Mouse (Mus musculus): ENCODE measurements around the gene Nemp1. TPM values are rescaled to one million over a fixed set of nuclear protein-coding genes. Genes with fewer than 3 reads are reported as not detected.
A peak's percentile ranks its signal among the peaks of the same experiment; 100 is the strongest.

The Nemp1 gene
- total RNA-seq, 2 experiments from 2014 or later, result 11.0 to 14.3 TPM

DNA sequence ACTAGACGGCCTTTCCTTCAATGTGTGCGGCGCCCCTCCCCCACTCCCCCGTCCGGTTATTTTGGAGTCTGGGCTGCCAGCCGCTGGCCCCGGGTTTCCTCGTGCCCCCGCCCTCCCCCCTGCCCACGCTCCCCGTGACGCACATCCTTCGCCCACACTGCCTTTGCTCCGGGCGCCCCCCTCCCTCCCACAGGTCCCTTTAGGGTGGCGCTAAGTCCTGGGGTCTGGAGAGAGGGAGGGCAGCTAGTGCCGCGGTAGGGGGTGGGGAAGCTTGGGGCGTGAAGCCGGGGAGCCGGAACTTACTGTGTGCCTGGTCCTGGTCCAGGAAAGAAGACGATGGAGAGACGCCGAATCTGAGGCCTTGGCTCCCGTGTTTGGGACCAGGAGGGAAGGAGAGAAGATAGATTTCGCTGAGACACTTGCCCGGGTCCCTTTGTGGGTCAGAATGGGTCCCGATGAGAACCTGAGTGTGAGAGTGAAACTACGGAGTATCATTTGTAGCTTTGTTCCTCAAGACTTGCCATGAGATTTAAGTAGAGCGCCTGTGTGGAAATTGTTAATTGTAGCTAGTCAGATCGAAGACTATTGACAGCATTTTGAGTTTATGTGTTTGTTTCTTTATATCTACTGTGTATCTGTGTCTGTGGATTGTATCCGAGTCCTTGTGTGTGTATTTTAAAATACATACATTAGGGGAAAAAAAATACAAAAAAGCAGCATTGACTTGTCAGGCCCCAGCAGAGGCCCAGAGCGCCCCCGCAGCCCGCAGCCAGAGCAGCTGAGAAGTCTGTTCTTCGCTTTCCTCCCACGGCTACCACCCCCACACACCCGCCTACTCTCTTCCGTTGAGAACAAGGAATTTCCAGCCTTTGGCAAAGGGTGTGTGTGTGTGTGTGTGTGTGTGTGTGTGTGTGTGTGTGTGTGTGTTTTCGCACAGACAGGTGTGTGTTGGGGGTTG is 1.7 kb downstream of the Nemp1 start, which contains the start of gene Nab2:
TSS of gene Nab2 (minus strand) at position 476 of the 958 bp plus-strand sequence.
- ATAC-seq (replicated peaks; ENCODE audit: low FRiP score, poor library complexity, severe bottlenecking), result no peak

DNA sequence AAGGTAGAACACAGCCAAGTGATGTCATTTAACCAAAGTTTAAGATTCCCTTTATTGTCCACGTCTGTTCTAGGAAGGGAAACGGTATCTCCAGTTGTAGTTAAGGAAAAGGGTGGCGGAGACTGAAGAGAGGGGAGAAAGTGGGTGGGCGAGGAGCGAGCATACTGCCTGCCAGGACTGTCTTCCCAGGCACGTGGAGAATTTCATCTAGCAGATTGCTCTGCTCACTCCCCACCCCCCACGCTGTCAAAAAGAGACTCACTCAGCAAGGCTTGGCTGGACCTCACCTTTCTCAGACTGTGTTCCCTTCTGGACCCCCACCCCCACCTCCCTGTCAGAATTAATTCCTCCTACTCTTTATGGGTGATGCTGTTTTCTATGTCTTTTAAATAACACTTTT is 2.5 kb downstream of the Nemp1 start:
- no peak for ATAC-seq (replicated peaks; ENCODE audit: low FRiP score, poor library complexity, severe bottlenecking)

DNA sequence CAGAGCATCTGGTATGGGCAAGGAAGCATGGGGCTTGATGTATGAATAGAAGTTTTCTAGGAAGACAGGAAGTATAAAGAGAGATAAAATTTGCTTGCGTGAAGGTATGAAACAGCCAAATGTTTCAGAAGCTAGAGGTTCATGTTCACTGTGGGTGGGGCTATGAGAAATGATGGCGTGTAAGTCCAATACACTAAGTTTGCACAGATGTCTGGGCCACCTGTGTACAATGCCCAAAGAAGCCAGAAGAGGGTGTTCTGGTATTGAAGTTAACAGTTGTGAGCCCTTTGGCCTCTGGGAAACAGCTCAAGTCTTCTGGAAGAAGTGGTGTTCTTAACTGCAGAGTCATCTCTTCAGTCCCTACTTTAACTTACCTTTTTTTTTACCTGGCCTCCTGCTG is 3.5 kb downstream of the Nemp1 start:
- ATAC-seq (replicated peaks; ENCODE audit: low FRiP score, poor library complexity, severe bottlenecking), result no peak

DNA sequence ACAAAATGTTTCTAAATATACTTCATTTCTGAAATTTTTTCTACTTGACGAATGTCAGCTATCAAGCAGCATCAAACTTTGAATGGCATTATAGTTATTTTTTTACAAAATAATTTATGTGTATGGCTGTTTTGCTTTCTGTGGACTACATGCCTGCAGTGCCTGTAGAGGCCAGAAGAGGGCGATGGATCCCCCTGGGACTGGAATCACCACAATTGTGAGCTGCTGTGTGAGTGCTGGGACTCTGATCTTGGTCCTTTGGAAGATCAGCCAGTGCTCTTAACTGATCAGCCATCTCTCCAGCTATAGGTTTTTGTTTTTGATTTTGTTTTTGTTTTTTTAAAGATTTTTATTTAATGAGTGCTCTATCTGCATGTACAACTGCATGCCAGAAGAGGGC is 4.6 kb downstream of the Nemp1 start:
- ATAC-seq (replicated peaks; ENCODE audit: low FRiP score, poor library complexity, severe bottlenecking), result no peak

DNA sequence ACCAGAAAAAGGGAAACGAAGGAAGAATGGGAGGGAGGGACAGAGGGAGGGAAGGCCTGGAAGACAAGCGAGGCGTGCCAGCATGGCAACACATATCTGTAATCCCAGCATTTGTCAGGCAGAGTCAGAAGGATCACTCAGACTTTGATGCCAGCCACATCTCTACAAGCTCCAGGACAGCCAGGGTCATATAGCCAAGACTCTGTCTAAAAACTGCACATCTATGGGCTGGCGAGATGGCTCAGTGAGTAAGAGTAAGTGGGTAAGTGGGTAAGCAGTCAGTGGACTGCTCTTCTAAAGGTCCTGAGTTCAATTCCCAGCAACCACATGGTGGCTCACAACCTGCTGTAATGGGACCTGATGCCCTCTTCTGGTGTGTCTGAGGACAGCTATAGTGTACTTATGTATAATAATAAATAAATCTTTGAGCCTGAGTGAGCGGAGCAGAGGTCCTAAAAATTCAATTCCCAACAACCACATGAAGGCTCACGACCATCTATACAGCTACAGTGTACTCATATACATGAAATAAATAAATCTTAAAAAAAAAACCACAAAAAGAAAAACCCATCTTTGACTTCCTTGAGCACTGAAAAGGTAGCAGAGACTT is 7.5 kb downstream of the Nemp1 start:
- no peak for ATAC-seq (replicated peaks; ENCODE audit: low FRiP score, poor library complexity, severe bottlenecking)

DNA sequence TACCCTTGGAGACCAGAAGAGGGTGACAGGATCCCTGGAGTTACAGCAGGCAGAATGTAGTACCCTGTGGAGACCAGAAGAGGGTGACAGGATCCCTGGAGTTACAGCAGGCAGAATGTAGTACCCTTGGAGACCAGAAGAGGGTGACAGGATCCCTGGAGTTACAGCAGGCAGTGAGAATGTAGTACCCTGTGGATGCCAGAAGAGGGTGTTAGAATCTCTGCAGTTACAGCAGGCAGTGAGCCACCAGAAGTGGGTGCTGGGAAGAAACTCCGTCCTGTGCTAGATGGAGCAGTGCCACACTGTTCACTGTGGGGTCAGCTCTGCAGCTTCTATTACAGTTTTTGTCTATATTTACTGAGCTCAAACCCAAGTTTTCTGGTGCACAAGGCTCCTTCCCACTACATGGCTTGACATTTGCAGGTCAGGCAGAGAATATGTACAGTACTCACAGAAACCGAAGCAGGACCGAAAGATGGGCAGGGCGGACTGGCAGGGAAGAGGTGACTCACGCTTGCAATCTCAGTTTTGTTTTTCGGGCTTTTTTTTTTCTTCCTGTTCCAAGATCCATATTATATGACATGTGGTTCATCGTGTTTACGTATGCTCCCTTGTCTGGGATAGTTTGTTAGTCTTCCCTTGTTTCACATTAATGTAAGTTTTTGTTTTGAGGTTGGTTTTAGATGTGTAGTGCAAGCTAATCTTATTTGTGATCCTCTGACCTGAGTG is 8.3 kb downstream of the Nemp1 start:
- ATAC-seq (replicated peaks; ENCODE audit: low FRiP score, poor library complexity, severe bottlenecking), result peak; percentile 76

DNA sequence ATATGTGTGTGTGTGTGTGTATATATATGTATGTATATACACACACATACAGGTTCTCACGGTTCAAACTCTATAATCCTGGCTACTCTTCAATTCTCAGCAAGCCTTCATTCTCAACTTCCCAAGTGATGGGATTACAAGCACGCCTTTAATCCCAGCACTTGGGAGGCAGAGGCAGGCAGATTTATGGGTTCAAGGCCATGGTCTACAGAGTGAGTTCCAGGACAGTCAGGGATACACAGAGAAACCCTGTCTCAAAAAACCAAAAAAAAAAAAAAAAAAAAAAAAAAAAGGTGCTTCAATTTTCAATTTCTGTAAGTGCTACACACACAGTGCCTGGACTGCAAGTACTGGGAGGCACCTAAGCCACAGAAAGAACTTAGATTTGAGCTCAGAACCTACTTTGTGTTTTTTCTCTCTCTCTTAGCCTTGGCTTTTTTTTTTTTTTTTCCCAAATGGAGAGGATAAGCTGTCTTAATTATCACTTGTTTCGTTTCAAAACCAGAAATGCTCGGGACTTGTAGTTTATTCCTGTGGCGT is 9.2 kb downstream of the Nemp1 start:
- no peak for ATAC-seq (replicated peaks; ENCODE audit: low FRiP score, poor library complexity, severe bottlenecking)

DNA sequence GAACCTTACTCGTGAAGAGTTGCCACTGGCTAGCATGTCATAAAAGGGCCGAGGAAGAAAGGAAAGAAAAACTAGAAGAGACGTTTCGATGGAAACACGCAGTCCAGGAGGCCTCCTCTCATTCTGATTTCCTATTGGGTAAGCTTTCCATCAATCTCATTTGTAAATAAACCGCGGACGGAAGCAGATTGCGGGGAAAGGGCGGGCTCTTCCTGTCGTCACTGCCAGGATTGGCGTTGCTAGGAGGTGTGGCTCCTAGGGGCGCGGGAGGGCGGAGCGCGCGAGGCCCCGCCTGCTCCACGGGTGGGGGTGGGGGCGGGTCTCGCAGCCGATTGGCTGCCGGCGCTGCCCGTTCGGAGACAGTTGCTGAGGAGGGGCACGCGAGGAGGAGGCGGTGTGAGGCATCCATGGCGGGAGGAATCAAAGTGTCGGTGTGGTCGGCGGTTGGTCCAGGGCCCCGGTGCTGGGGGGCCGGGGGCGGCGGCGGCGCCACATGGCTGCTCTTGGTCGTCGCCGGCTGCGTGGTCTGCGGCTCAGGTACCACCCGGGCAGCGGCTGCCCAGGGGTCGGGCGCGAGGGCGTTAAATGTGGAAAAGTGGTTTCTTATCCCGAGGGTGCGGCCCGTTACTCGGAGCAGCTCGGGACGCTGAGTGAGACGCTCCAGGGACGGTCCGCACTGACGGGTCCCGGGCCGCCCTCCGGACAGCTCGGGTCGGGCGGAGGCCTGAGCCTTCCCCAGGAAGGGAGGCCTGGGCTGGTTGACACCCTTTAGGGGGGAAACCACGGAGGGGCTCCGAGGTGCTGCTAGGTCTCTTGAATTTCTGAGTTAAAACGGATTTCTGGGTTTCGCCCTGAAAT is 10.2 kb downstream of the Nemp1 start:
- ATAC-seq (replicated peaks; ENCODE audit: low FRiP score, poor library complexity, severe bottlenecking), result peak; percentile 88

DNA sequence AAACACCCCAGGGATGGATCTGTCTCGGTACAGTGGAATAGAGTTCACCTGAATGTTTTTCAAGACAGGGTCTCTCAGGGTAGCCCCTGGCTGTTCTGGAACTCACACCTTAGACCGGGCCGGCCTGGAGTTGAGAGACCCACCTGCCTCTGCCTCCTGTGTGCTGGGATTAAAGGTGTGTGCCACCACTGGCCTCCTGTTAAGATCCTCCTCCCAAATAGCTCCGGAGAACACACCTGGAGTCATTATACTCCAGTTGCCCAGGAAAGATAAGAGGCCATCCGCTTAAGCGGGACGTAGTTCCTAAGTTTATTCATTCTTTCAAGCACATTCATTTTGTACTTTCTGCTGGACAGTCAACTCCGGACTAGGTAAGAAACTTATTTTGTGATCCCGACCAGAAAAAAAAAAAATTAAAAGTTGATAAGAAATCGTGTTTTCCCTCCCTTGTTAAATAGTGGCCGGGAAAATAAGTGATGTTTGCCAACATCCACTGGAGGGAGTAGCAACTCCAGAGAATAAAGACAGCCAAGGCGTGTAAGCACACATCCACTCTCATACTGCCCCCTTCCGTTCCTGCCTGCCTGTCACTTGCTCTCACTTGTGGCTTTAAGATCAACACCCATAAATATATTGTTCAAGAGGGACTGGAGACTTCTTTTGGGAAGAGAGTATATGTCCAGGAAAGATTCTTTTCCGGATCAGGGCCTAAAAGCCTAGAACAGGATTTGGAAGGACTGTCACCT is 11.1 kb downstream of the Nemp1 start:
- ATAC-seq (replicated peaks; ENCODE audit: low FRiP score, poor library complexity, severe bottlenecking), result peak; percentile 59

DNA sequence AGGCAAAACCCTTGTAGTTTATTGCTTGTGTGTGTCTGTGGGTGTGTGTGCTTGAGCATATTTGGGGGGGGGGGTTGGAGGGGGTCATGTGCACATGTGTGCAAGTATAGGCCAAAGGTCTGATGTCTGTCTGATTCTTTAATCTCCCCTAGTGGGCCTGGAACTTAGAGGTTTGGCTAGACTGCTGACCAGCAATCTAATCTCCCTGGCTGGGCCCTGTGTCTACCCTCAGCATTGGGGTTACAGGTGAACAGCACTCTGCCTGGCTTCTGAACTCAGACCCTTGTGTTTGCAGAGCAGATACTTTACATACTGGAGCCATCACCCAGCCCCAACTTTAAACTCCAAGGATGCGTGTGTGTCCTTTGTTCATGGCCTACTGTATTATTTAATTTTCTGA is 12.5 kb downstream of the Nemp1 start:
- no peak for ATAC-seq (replicated peaks; ENCODE audit: low FRiP score, poor library complexity, severe bottlenecking)

DNA sequence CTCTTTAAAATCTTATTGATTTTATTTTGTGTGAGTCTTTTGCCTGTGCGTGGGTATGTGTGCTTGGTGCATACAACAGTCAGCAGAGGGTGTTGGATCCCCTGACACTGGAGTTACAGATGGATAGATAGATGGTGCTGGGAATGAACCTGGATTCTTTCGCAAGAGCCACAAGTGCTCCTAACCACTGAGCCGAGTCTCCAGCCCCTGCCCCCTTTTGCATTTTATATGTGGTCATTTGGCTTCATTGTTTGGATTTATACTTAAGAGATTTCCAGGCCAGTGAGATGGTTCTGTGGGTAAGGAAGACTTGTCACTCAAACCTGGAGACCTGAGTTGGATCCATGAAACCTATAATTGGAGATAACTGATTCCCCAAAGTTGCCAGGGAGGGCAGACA is 13.2 kb downstream of the Nemp1 start:
- ATAC-seq (replicated peaks; ENCODE audit: low FRiP score, poor library complexity, severe bottlenecking), result no peak

DNA sequence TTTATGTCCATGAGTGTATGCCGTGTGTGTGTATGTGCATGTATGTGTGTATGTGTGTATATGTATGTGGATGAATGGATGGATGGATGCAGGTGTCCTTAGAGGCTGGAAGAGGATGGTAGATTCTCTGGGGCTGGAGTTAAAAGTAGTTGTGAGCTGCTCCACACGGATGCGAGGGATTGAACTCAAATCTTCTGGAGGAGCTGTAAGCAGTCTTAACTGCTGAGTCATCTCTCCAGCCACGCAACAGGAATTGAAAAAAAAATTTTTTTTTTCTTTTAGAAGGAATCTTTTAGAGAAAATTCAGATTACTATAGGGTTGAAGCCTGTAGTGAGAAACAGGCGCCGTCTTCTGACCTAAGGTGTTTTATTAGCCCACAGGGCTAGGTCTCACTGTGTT is 16.2 kb downstream of the Nemp1 start:
- no peak for ATAC-seq (replicated peaks; ENCODE audit: low FRiP score, poor library complexity, severe bottlenecking)

DNA sequence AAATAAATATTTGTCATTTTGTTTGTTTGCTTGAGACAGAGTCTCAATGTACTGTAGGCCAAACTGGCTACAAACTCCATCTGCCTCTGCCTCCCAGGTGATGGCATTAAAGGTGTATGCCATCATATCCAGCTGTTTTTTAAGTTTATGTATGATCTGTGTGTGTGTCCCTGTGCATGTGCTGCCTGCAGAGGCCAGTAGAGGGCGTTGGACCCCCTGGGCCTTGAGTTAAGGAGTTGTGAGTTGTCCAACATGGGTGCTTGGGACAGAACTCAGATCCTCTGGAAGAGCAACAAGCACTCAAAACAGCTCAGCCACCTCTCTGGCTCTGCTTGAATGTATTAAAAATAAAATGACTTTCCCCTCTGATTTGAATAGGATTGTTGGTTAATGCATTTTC is 24.4 kb downstream of the Nemp1 start:
- ATAC-seq (replicated peaks; ENCODE audit: low FRiP score, poor library complexity, severe bottlenecking), result no peak

DNA sequence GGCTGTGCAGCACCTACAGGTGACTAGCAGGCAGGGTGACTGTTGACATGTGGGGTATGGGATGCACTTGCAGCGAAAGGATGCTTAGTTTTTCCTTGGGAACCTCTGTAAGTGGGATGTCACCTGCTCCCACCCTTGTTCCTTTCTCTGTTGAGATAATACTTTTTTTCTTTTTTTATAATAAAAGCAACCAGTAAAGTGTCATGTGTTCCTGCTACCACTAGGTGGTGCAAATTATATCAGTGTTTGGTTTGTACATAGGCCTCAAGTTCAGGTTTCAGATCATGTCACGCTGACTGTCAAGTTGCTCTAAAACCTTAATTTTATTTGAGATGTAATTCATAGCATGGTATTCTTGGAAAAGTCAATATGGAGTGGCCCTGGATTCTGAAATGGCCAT is 27.9 kb downstream of the Nemp1 start:
- peak; percentile 78 for ATAC-seq (replicated peaks; ENCODE audit: low FRiP score, poor library complexity, severe bottlenecking)

DNA sequence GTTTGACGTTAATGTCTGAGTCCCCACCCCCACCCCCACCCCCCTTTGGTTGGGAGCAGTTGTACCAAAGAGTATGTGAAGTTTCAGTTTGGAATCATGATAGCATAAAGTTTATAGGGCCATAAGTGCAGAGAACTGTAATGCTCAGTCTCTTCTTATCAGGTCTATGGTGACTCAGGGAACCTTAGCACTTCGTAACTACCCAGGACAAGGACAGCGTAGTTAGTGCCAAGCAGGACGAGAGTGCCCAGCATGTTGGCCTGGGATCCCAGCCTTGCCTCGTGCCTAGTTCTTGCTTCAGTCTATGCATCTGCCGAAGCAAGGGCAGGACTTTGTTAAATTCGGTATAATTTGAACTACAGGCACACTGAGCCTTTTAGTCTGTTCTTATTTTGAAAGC is 29.1 kb downstream of the Nemp1 start:
- no peak for ATAC-seq (replicated peaks; ENCODE audit: low FRiP score, poor library complexity, severe bottlenecking)

DNA sequence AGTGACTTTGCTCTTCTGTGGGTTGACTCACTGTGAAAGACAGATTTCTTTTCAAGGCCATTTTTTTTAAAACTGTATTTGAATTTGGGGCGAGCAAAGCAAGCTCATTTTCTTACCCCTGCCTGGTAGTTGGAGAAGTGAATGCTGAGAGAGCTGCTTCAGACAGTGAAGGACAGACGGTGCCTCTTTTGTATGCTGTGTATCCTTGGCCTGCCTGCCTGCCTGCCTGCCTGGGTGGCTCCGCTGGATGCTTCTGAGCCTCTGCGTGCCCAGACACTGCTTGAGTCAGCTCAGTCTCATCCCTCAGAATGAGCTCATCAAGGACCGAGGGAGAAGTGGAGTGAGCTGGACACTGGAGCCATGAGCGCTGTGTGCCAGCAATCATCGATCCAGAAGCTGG is 32.3 kb downstream of the Nemp1 start:
- ATAC-seq (replicated peaks; ENCODE audit: low FRiP score, poor library complexity, severe bottlenecking), result no peak

DNA sequence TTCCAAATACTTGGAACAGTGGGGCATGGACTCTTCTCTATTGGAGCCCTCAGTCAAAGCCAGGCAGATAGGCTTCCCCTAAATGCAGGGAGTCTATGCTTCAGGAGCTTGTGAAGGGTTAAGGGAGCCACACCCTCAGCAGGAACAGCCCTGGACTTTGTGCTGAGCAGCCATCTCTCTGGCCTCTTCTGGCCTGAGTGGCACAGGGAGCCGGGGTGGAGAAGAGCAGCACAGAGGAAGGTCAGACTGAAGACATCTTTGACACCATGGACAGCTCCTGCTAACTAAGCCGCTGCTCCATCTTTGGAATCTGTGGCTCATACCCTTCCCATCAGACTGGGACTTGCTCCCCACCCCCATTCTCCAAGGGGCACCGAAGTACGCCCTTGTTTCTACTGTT is 36.6 kb downstream of the Nemp1 start:
- no peak for ATAC-seq (replicated peaks; ENCODE audit: low FRiP score, poor library complexity, severe bottlenecking)

DNA sequence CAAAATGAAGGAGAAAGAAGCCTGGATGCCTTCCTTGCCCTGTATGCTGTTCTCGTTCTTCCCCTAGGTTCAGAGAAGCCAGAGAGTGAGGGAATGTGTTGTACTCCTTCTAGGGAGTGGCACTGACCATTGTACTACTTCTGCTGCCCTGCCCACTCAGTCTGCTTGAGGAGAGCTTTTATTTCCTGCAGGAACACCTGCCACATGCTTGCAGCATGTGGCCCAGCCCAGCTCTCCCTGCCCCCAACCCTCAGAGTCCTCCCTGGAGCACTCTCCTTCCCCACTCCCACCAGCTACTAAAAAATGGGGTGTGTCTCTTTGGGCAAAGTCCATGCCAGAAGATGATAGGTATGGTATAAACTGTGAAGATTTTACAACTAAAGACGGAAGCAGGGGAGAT is 37.6 kb downstream of the Nemp1 start:
- no peak for ATAC-seq (replicated peaks; ENCODE audit: low FRiP score, poor library complexity, severe bottlenecking)

DNA sequence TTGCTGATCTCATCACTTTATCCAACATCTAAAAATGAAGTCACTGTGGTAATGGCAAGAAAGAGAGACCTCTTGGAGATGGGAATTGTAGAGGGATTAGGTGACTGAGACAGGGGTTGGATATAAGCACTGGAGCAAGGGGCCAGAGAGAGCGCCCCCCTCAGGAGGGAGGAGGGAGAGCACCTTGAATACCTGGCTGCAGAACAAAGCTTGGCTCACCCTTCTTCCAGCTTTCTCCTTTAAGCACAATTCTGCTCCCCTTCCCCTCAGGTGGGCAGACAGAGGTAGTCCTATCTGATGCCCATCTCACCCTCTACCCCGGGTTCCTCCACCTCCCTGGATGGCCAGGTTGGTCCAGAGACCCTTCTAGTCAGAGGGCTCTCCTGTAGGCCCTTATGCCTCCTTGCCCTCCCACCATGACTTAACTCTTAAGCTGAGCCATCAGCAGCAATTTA is 38.1 kb downstream of the Nemp1 start, which contains the start of gene Myo1a:
TSS of gene Myo1a (plus strand) at position 405 of the 455 bp plus-strand sequence.
- ATAC-seq (replicated peaks; ENCODE audit: low FRiP score, poor library complexity, severe bottlenecking), result no peak
